Mouse (Mus musculus) G1E (cell line): Measurements from ENCODE around the gene Mbd4.

Experiments
- CTCF ChIP-seq: IDR thresholded peaks from 2 replicates; pipeline ENCODE4 v1.5.1; 2012; ENCODE audit warnings: low read depth, low read length, inconsistent platforms, mixed read lengths
- GATA1 ChIP-seq: IDR thresholded peaks from 2 replicates; pipeline ENCODE4 v1.6.1; 2012; ENCODE audit warnings: borderline replicate concordance, low read length, inconsistent platforms, mixed read lengths
- GATA2 ChIP-seq: IDR thresholded peaks from 2 replicates; pipeline ENCODE4 v1.6.1; 2012; ENCODE audit warnings: low read depth, low read length, inconsistent platforms, borderline replicate concordance

- no peak for TF ChIP-seq GATA1
- TF ChIP-seq CTCF = no peak
- TF ChIP-seq GATA2 = no peak
Observed at GRCm38 (mm10) chr6:115804432-115805192, 48.6 kb downstream of the Mbd4 start.
